Mouse (Mus musculus): Measurements from ENCODE around the gene Map6.

GRCm38 (mm10) chr7:99358371-99358770 lies 91.1 kb downstream of the Map6 start:
- TF ChIP-seq EP300 (IDR thresholded peaks at IDR 0.05; ENCODE audit: low read depth) (no peak), CTCF (IDR thresholded peaks at IDR 0.05; ENCODE audit: low read depth) (no peak)
